Comparison of ENCODE assay signal across 9 mouse cellular contexts in genomic region chr3:156643710-156644363, GRCm38 (mm10).
A peak's percentile ranks its signal among the peaks of the same experiment; 100 is the strongest.
DNase-seq lines count a peak whose midpoint lies in the region; TF ChIP-seq lines count a peak whose summit lies in the region.
"Had no signal": no experiment of that assay in that cellular context is flagged by ENCODE, and none has a peak within 500 bp of the region (broad histone marks: within the 10 kb centered on the region; RNA-seq: fewer than 3 reads in every experiment).

No protein-coding gene starts in this region.

- TF ChIP-seq POLR2A in cortical plate, adult 2 months (IDR thresholded peaks at IDR 0.05; ENCODE audit: extremely low read depth, insufficient read depth, low read length) = no peak

- peak; percentile 56 for TF ChIP-seq CTCF in gastrocnemius, adult 2 months (IDR thresholded peaks at IDR 0.05)
- peak; percentile 53; the same call in 1 of the 2 replicates for TF ChIP-seq CTCF in cortical plate, adult 2 months (IDR thresholded peaks at IDR 0.05; ENCODE audit: extremely low read depth, insufficient read depth, low read length)

- intact Hi-C loops in gastrocnemius, adult 2 months (cut with DNase I) = no loop called here
- intact Hi-C loops in gastrocnemius, postnatal 14 days (cut with DNase I; ENCODE audit: low total_unique reads) = no loop called here

- no peak for DNase-seq in gastrocnemius, adult 2 months
- DNase-seq in gastrocnemius, postnatal 14 days = no peak
- DNase-seq in right cerebral cortex, postnatal 4 days = peak; percentile 23
- DNase-seq in right cerebral cortex, postnatal 25 days = no peak
- peak; percentile 2 to 31 for DNase-seq in kidney, adult 8-10 months
- DNase-seq in lung, postnatal 36 days = peak; percentile 50
- no peak for DNase-seq in right cerebral cortex, adult 18-20 months

- H3K4me3 ChIP-seq in gastrocnemius, adult 2 months = no peak overlapping the region
- no peak overlapping the region for H3K4me3 ChIP-seq in cortical plate, adult 2 months (ENCODE audit: insufficient read depth, low read length)
- H3K4me3 ChIP-seq: neural tube, embryonic 13.5 days had no signal

- H3K4me1 ChIP-seq in cortical plate, adult 2 months (ENCODE audit: control insufficient read depth, insufficient read depth, low read length) = peaks cover 5% of the 10 kb centered on the region; the same call in 1 of the 2 replicates
- H3K4me1 ChIP-seq: neural tube, embryonic 13.5 days had no signal

- H3K27ac ChIP-seq in gastrocnemius, adult 2 months = no peak overlapping the region
- no peak overlapping the region for H3K27ac ChIP-seq in cortical plate, adult 2 months (ENCODE audit: insufficient read depth, low read length)
- H3K27ac ChIP-seq: neural tube, embryonic 13.5 days had no signal

Comparison
In these comparisons a context has a peak if more than half of its experiments do, and no peak if none do; other contexts are left out.
1. DNase-seq: peak in right cerebral cortex, postnatal 4 days (single experiment), kidney, adult 8-10 months (2 of 2) and lung, postnatal 36 days (single experiment); none in gastrocnemius, adult 2 months (single experiment), gastrocnemius, postnatal 14 days (single experiment), right cerebral cortex, postnatal 25 days (single experiment) and right cerebral cortex, adult 18-20 months (single experiment).